ENCODE assay signal across 15 mouse cellular contexts in genomic region chr13:45396724-45397123, GRCm38 (mm10). TPM values are rescaled to one million over a fixed set of nuclear protein-coding genes. Genes with fewer than 3 reads are reported as not detected.
A peak's percentile ranks its signal among the peaks of the same experiment; 100 is the strongest.
DNase-seq lines count a peak whose midpoint lies in the region; ATAC-seq and TF ChIP-seq lines count a peak whose summit lies in the region.
"Had no signal": no experiment of that assay in that cellular context is flagged by ENCODE, and none has a peak within 500 bp of the region (broad histone marks: within the 10 kb centered on the region; RNA-seq: fewer than 3 reads in every experiment).

No protein-coding gene starts in this region.

- TF ChIP-seq CTCF in kidney, adult 2 months (conservative IDR thresholded peaks at IDR 0.05; ENCODE audit: insufficient read depth, insufficient read length, low read depth, low read length), result no peak

- TF ChIP-seq POLR2A in kidney, adult 2 months (IDR thresholded peaks at IDR 0.05; ENCODE audit: low read depth, low read length), result no peak

- peak; percentile 36 for DNase-seq in forebrain, embryonic 11.5 days (ENCODE audit: low spot score)
- no peak for DNase-seq in kidney, adult 2 months
- no peak for DNase-seq in limb, embryonic 11.5 days (ENCODE audit: low spot score)
- no peak for DNase-seq in right cerebral cortex, postnatal 36 days (ENCODE audit: low spot score in 2 of 2)
- DNase-seq: cerebellum, adult 18-20 months; gastrocnemius, postnatal 25 days; lung, adult 2 months; right cerebral cortex, postnatal 14 days had no signal

- H3K4me3 ChIP-seq in forebrain, embryonic 11.5 days (ENCODE audit: low read depth, low read length), result no peak overlapping the region
- no peak overlapping the region for H3K4me3 ChIP-seq in forebrain, embryonic 13.5 days
- no peak overlapping the region for H3K4me3 ChIP-seq in kidney, embryonic 16.5 days (ENCODE audit: low read length)
- H3K4me3 ChIP-seq in kidney, adult 2 months (ENCODE audit: insufficient read depth, low read depth, low read length), result no peak overlapping the region
- H3K4me3 ChIP-seq in brown adipose tissue, adult 24 weeks (ENCODE audit: insufficient read depth, low read depth, low read length), result no peak overlapping the region
- H3K4me3 ChIP-seq in limb, embryonic 11.5 days (ENCODE audit: low read depth, low read length), result no peak overlapping the region
- no peak overlapping the region for H3K4me3 ChIP-seq in neural tube, embryonic 15.5 days (replicated peaks)
- H3K4me3 ChIP-seq: forebrain, embryonic 15.5 days; heart, embryonic 15.5 days had no signal

- no peaks in the 10 kb centered on the region for H3K4me1 ChIP-seq in forebrain, embryonic 11.5 days (replicated peaks; ENCODE audit: control insufficient read depth, insufficient read depth, low read length)
- peaks cover 8% of the 10 kb centered on the region for H3K4me1 ChIP-seq in forebrain, embryonic 13.5 days
- peaks cover 63% of the 10 kb centered on the region for H3K4me1 ChIP-seq in kidney, embryonic 16.5 days (ENCODE audit: insufficient read depth, low read length)
- H3K4me1 ChIP-seq in kidney, adult 2 months (ENCODE audit: control insufficient read depth, insufficient read depth, low read length), result peaks cover 37% of the 10 kb centered on the region
- peaks cover 14% of the 10 kb centered on the region for H3K4me1 ChIP-seq in brown adipose tissue, adult 24 weeks (ENCODE audit: control insufficient read depth, insufficient read depth, insufficient read length, low read length)
- H3K4me1 ChIP-seq in limb, embryonic 11.5 days (ENCODE audit: control insufficient read depth, insufficient read depth, low read length), result peaks cover 52% of the 10 kb centered on the region
- H3K4me1 ChIP-seq in neural tube, embryonic 15.5 days, result peaks cover 16% of the 10 kb centered on the region; the same call in 1 of the 2 replicates

- no peak for ATAC-seq in forebrain, embryonic 11.5 days (replicated peaks; ENCODE audit: low FRiP score)
- ATAC-seq in forebrain, embryonic 13.5 days, result no peak
- ATAC-seq in kidney, embryonic 16.5 days (ENCODE audit: low FRiP score, low TSS enrichment), result no peak
- no peak for ATAC-seq in limb, embryonic 11.5 days (ENCODE audit: insufficient number of reproducible peaks, low FRiP score, low TSS enrichment, low read depth)
- no peak for ATAC-seq in neural tube, embryonic 15.5 days (ENCODE audit: low FRiP score)
- ATAC-seq: forebrain, embryonic 15.5 days had no signal

- no peak overlapping the region for H3K27ac ChIP-seq in forebrain, embryonic 11.5 days (ENCODE audit: low read depth, low read length)
- no peak overlapping the region for H3K27ac ChIP-seq in forebrain, embryonic 13.5 days
- peak overlapping the region; percentile 54; the same call in 1 of the 2 replicates for H3K27ac ChIP-seq in kidney, embryonic 16.5 days (ENCODE audit: low read length)
- H3K27ac ChIP-seq in kidney, adult 2 months (ENCODE audit: insufficient read depth, low read depth, low read length), result no peak overlapping the region
- H3K27ac ChIP-seq in brown adipose tissue, adult 24 weeks (replicated peaks; ENCODE audit: low read depth, low read length), result 0 out of 2 replicates have a peak overlapping the region, but pooled peaks have one; percentile 15
- H3K27ac ChIP-seq in limb, embryonic 11.5 days (replicated peaks; ENCODE audit: low read depth, low read length), result peak overlapping the region; percentile 79
- H3K27ac ChIP-seq in neural tube, embryonic 15.5 days (replicated peaks), result no peak overlapping the region
- H3K27ac ChIP-seq: forebrain, embryonic 15.5 days; heart, embryonic 15.5 days had no signal

- H3K9me3 ChIP-seq in forebrain, embryonic 11.5 days (ENCODE audit: control insufficient read depth, low read length), result no peaks in the 10 kb centered on the region
- H3K9me3 ChIP-seq in forebrain, embryonic 13.5 days (replicated peaks), result no peaks in the 10 kb centered on the region
- no peaks in the 10 kb centered on the region for H3K9me3 ChIP-seq in kidney, embryonic 16.5 days (ENCODE audit: low read length)
- H3K9me3 ChIP-seq in limb, embryonic 11.5 days (ENCODE audit: control insufficient read depth, low read length), result no peaks in the 10 kb centered on the region
- no peaks in the 10 kb centered on the region for H3K9me3 ChIP-seq in neural tube, embryonic 15.5 days (replicated peaks)
- H3K9me3 ChIP-seq: forebrain, embryonic 15.5 days; heart, embryonic 15.5 days had no signal

- H3K4me2 ChIP-seq in forebrain, embryonic 11.5 days (ENCODE audit: low read depth, low read length, severe bottlenecking), result no peak overlapping the region
- no peak overlapping the region for H3K4me2 ChIP-seq in forebrain, embryonic 13.5 days
- no peak overlapping the region for H3K4me2 ChIP-seq in kidney, embryonic 16.5 days (replicated peaks; ENCODE audit: low read depth, low read length)
- H3K4me2 ChIP-seq in limb, embryonic 11.5 days (ENCODE audit: low read depth, severe bottlenecking), result no peak overlapping the region
- H3K4me2 ChIP-seq in neural tube, embryonic 15.5 days, result no peak overlapping the region
- H3K4me2 ChIP-seq: forebrain, embryonic 15.5 days; heart, embryonic 15.5 days; midbrain, embryonic 11.5 days had no signal

- H3K27me3 ChIP-seq in forebrain, embryonic 11.5 days (ENCODE audit: control insufficient read depth, insufficient read depth, low read length), result no peaks in the 10 kb centered on the region
- H3K27me3 ChIP-seq in forebrain, embryonic 13.5 days, result no peaks in the 10 kb centered on the region
- no peaks in the 10 kb centered on the region for H3K27me3 ChIP-seq in kidney, embryonic 16.5 days (ENCODE audit: insufficient read depth, low read length)
- no peaks in the 10 kb centered on the region for H3K27me3 ChIP-seq in kidney, adult 2 months (replicated peaks; ENCODE audit: control insufficient read depth, insufficient read depth, low read length)
- no peaks in the 10 kb centered on the region for H3K27me3 ChIP-seq in limb, embryonic 11.5 days (ENCODE audit: control insufficient read depth, insufficient read depth, low read length)
- H3K27me3 ChIP-seq in neural tube, embryonic 15.5 days (replicated peaks), result no peaks in the 10 kb centered on the region
- H3K27me3 ChIP-seq: forebrain, embryonic 15.5 days; heart, embryonic 15.5 days had no signal

- 86% methylated on average over 8 of the region's 8 CpGs for WGBS in forebrain, embryonic 11.5 days
- WGBS in forebrain, embryonic 13.5 days, result 85% methylated on average over 8 of the region's 8 CpGs
- whole genome bisulfite sequencing in kidney, embryonic 16.5 days, result 70% methylated on average over 8 of the region's 8 CpGs
- 61% methylated on average over 8 of the region's 8 CpGs for WGBS in kidney, adult 2 months
- 61% methylated on average over 8 of the region's 8 CpGs for WGBS in limb, embryonic 11.5 days
- 81% methylated on average over 8 of the region's 8 CpGs for WGBS in neural tube, embryonic 15.5 days

- H3K9ac ChIP-seq in forebrain, embryonic 11.5 days (ENCODE audit: low read length), result no peak overlapping the region
- no peak overlapping the region for H3K9ac ChIP-seq in forebrain, embryonic 13.5 days
- no peak overlapping the region for H3K9ac ChIP-seq in kidney, embryonic 16.5 days (replicated peaks; ENCODE audit: low read length)
- no peak overlapping the region for H3K9ac ChIP-seq in limb, embryonic 11.5 days (ENCODE audit: low read length)
- no peak overlapping the region for H3K9ac ChIP-seq in neural tube, embryonic 15.5 days (replicated peaks)
- H3K9ac ChIP-seq: forebrain, embryonic 15.5 days; heart, embryonic 15.5 days had no signal

- no peaks in the 10 kb centered on the region for H3K36me3 ChIP-seq in forebrain, embryonic 11.5 days (ENCODE audit: control insufficient read depth, insufficient read depth, low read length)
- no peaks in the 10 kb centered on the region for H3K36me3 ChIP-seq in forebrain, embryonic 13.5 days (ENCODE audit: poor library complexity, severe bottlenecking)
- H3K36me3 ChIP-seq in kidney, embryonic 16.5 days (ENCODE audit: insufficient read depth, low read length), result 0 out of 2 replicates have a peak, but pooled peaks cover 10% of the 10 kb centered on the region
- H3K36me3 ChIP-seq in kidney, adult 2 months (ENCODE audit: control insufficient read depth, insufficient read depth, low read length), result peaks cover 3% of the 10 kb centered on the region; the same call in 1 of the 2 replicates
- no peaks in the 10 kb centered on the region for H3K36me3 ChIP-seq in limb, embryonic 11.5 days (ENCODE audit: control insufficient read depth, insufficient read depth, low read length)
- H3K36me3 ChIP-seq in neural tube, embryonic 15.5 days, result no peaks in the 10 kb centered on the region
- H3K36me3 ChIP-seq: forebrain, embryonic 15.5 days; heart, embryonic 15.5 days had no signal

RNA-seq across cellular contexts. Expression of gene Mylip, which starts 7.2 kb away (rescaled TPM):
- 3.6 and 4.9 TPM in 2 replicates for polyA plus RNA-seq in forebrain, embryonic 11.5 days (2014; fragmentation: Nextera tagmentation; extraction: Ambion mirVana)
- 2.3 and 3.8 TPM in 2 replicates for polyA plus RNA-seq in forebrain, embryonic 13.5 days (2015; fragmentation: Nextera tagmentation; extraction: Ambion mirVana)
- 16.0 and 16.2 TPM in 2 replicates for polyA plus RNA-seq in kidney, embryonic 16.5 days (2015; fragmentation: Nextera tagmentation; extraction: Ambion mirVana)
- polyA plus RNA-seq in kidney, adult 2 months (2012; rRNA removed), result 29.4 and 33.5 TPM in 2 replicates
- 4.7 and 12.9 TPM in 2 replicates for polyA plus RNA-seq in brown adipose tissue, adult 24 weeks (2012; ENCODE audit: insufficient read depth, insufficient read length, missing spikeins)
- polyA plus RNA-seq in limb, embryonic 11.5 days (2014; fragmentation: Nextera tagmentation; extraction: Ambion mirVana), result 10.8 and 11.4 TPM in 2 replicates
- polyA plus RNA-seq in neural tube, embryonic 15.5 days (2015; fragmentation: Nextera tagmentation; extraction: Ambion mirVana), result 8.4 and 10.9 TPM in 2 replicates

Comparison
In these comparisons a context has a peak if more than half of its experiments do, and no peak if none do; other contexts are left out.
1. H3K27ac ChIP-seq: peak in kidney, embryonic 16.5 days (single experiment), brown adipose tissue, adult 24 weeks (single experiment) and limb, embryonic 11.5 days (single experiment); none in forebrain, embryonic 11.5 days (single experiment), forebrain, embryonic 13.5 days (single experiment), kidney, adult 2 months (single experiment) and neural tube, embryonic 15.5 days (single experiment).